Mouse (Mus musculus): ENCODE measurements at regions not wholly inside any gene's neighbourhood (a gene's known extent, or its start where the extent isn't known, plus 50 kb on each side); places are given as distances from the start of the nearest gene placed in this dataset.

DNA sequence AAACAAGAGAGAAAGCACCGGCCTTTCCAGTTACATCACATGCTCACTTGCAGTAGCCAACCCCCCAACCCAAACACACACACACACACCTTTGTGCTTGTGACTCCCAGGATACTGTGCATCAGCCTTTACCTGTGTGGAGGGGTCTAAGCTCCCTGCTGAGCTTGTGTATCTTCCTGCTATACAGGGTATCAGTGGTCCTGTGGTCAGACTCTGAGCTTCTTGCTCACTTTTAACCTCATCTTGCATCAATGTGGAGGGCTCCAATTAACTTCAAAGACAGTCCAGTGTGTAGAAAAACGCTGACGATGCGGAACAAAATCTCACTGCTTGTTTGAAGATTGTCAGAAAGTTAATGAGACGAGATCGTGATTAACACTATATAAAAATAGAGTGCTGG is 71.4 kb upstream of the Gypa start:
- DNase-seq (ENCODE audit: low spot score in 2 of 2) = no peak

DNA sequence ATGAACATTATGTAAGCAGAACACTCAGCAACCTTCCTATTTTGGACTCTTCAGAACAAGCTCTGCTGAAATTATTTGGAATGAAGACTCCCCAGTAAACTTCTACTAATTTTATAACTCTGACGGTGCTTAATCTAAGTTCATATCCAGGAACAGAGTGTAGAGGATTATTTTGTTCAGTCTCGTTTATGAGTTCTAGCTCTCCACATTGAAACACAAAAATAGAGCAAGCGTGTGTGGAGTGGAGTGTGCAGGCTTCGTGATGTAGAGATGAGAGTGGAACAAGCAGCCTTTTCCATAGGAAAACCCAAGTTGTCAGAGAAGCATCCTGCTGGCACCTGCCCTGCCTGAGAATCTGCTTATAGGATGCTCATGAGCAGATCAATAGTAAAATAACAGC is 77.5 kb upstream of the Gypa start:
- DNase-seq (ENCODE audit: low spot score in 2 of 2) = no peak

GRCm38 (mm10) chr8:80399594-80400207 is 93.9 kb upstream of the Gypa start:
- no peak for DNase-seq (ENCODE audit: low spot score in 2 of 2)

DNA sequence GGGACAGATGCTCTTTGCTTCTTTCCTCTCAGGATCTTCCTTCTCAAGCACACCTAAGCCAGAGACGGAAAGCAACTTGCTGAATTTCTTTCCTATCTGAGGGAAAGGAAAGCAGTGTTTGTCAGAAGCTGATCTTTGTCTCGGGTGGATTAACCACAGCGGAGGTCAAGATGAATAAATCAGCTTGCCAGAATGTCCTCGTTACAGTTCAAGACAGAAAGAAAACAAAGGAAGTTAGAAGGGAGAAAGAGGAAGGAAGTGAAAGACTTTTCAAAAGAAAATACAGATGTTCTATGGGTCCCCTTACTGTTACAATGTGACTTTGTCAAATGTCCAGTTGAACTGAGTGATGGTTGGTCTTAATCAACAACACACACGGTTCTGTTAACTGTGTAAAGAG is 98.6 kb upstream of the Gypa start:
- no peak for DNase-seq (ENCODE audit: low spot score in 2 of 2)

DNA sequence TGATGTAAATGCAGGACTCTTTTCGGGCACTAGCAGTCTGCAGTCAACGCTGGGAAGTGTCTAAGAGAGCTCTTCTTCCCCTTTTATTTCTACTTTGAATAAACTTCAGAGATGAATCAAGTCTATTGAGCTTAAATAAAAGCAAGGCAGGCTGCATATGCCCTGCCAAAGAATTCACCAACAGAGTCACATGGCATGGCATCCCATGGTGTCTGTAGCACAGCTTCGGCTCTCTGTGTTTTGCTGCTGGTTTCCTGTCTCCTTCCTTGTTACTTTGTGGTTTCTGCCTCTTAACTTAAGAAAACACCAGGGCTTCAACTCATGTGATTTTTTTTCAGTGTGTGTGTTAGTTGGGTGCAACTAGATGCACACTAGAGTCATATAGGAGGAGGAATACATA is 100.5 kb upstream of the Gypa start:
- DNase-seq (ENCODE audit: low spot score in 2 of 2) = no peak

DNA sequence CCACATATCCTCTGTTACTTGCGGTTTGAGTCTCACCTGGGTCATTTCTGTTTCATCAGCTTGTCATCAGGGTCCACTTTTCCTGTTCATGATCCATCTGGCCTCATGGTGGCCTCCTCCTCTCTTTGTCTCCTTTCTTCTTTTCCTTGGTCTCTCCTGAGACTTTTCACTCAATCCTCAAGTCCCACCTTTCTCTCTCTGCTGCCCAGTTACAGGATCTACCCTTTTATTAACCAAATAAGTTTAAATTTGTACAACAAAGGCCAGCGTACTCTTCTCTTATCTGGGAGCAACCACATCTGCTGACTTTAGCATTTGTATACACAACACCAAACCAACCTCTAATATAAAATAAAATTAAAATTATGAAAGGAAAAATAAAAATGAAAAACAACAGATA is 124.4 kb upstream of the Gypa start:
- DNase-seq (ENCODE audit: low spot score in 2 of 2) = no peak

- no peak for DNase-seq (ENCODE audit: low spot score in 2 of 2)
These were observed 129.5 kb upstream of the Gypa start for GRCm38 (mm10) chr8:80364059-80364458.

GRCm38 (mm10) chr8:80343299-80343698 is 150.3 kb upstream of the Gypa start:
- DNase-seq (ENCODE audit: low spot score in 2 of 2) = no peak

GRCm38 (mm10) chr8:80337872-80338271 is 155.7 kb upstream of the Gypa start:
- no peak for DNase-seq (ENCODE audit: low spot score in 2 of 2)

DNA sequence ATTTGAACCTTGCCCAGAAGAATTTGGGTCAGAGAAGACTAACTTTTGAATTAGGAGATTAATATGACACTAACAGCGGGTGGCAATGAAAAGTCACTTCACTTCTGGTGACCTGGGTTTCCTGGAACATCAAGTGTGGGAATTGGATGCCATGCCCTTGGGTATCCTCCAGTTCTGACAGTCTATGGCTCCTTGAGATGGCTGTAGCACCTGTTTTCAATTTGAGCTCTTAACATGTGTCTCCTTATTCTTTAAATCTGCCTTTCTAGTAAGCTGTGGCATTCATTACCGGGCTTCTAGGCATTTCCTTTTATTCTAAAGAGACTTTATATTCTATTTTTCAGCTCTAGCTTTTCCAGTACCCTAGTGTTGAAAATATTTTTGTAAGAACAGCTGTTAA is 164.9 kb upstream of the Gypa start:
- DNase-seq (ENCODE audit: low spot score in 2 of 2) = no peak

DNA sequence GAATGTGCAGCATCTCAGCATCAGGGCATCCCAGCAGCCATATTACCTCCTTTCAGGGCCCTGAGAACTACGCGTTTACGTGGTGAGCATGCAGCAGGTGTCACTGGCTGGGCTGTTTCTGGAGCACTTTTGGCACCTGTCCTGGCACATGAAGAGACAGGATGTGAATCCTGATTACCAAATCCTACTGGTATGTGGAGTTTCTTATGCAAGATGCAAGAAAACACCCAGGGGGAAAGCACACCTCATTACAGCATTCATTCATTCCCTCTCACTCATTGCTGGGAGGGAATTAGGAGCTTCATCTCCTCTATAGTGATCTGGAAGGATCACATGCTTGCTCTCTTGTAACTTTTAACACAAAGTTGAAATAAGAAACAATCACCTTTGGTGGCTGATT is 167.7 kb upstream of the Gypa start:
- no peak for DNase-seq (ENCODE audit: low spot score in 2 of 2)

DNA sequence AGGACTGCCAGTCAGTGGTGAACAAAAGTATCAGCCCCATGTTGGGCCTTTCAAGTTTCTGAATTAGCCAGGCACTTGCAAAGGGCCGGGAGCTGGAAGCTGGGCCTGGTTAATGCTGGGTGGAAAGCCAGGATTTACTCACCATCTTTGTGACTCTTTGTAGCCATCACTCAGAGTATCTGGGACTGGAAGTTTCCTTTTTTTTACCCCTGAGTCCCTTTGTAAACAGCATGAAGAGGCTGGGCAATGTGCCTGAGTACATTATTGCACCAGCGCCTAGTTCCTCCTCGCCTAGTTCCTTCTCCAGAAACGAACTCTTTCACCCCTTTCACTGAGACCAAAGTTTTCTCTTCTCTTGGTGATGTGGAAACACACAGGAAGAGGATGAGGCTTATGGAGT is 168.4 kb upstream of the Gypa start:
- no peak for DNase-seq (ENCODE audit: low spot score in 2 of 2)

- no peak for DNase-seq (ENCODE audit: low spot score in 2 of 2)
These were observed 175.2 kb upstream of the Gypa start for GRCm38 (mm10) chr8:80318231-80318870.

- DNase-seq (ENCODE audit: low spot score in 2 of 2) = no peak
These were observed 178.2 kb upstream of the Gypa start for GRCm38 (mm10) chr8:80315371-80315770.

DNA sequence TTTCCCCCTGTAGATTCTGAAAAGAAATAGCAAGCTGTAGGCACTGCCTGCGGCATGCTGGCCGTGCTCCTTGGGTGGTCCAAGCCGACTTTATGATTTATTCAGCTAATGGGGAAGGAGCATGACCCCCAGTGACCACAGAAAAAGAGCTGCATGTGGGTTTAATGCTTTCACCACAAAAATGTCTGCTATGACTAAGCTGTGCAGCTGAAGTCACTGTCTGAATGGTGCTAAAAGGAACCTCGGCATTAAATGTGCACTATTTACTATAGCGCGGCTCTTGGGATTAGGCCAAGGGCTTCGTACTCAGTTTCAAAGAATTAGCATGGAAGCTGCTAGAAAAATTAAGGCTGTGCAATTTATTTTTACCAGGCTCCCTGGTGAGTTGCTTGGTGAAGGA is 178.8 kb upstream of the Gypa start:
- DNase-seq (ENCODE audit: low spot score in 2 of 2) = no peak

DNA sequence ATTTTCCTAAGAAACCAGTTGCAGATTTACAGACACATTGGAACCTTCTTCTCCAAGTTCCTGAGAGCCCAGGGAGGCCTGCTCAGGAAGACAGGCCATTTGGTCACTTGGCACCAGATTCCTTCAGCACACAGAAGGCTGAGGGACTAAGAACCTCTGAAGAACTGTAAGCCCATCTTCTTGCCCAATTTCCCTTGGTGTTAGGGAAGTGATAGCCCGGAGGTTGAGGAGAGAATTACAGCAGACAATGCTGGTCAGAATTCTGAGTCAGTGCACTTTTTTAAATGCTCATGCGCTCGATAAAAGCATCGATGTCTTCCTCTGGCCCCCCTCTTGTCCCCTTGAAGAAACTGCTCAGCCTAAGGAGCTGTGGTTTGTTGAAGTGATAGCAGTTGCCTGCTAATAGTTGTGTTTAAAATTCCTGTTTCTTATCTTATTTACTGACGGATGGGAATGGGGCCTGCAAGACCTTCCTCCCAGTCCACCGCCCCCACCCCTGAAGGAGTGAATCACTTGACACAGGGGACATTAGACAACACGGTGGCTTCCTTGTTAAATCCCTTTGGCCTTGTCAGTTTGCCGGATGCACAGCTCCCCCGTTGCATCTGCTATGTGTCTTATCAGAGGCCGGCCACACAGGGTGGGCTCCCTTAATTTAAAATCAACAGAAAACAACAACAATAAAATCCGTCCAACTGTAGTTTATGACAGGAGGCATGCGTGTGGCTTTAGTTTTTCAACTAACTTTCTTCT is 179.5 kb upstream of the Gypa start:
- DNase-seq (ENCODE audit: low spot score in 2 of 2) = no peak

DNA sequence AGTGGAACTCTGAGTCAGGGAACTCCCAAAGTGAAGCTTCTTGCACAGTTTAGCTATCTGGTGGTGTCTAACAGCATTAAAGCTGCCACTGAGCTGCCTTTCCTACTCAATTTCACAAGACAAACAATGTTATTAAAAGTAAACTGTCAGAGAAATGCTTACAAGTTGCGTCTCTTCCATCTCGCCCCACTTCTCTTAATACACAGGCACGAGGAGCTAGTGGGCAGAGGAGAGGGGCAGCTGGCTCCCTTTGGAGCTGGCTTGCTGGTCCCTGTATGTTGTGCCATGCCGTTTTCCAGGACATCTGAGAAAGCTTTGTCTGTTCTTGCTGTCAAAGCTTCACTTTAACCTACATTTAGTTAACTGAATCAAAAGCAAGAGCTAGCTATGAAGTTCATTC is 185.8 kb upstream of the Gypa start:
- no peak for DNase-seq (ENCODE audit: low spot score in 2 of 2)

DNA sequence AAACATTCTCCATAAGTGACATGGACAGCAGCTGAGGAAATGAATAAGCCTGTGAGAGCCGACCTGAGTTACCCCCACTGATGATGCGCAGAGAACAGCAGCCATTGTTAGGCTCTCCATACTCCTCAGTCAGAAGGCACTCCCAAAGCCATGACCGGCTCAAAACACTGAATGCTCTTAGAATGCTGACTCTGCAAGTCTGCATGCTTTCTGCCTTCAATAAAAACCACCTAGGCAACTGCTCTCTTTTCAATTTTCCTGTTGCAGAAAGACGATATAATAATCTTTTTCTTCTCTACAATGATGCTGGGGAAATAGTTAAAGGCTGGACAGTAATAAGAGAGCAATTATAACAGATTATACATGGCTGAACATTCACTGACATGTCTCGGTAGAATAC is 195.0 kb upstream of the Gypa start:
- no peak for DNase-seq (ENCODE audit: low spot score in 2 of 2)

- DNase-seq (ENCODE audit: low spot score in 2 of 2) = no peak
These were observed 203.3 kb upstream of the Gypa start for GRCm38 (mm10) chr8:80290311-80290710.

GRCm38 (mm10) chr8:80289282-80289681 is 204.3 kb upstream of the Gypa start:
- no peak for DNase-seq (ENCODE audit: low spot score in 2 of 2)

GRCm38 (mm10) chr8:80268910-80269460 is 211.2 kb upstream of the Hhip start:
- DNase-seq (ENCODE audit: low spot score in 2 of 2) = no peak

- DNase-seq (ENCODE audit: low spot score in 2 of 2) = no peak
These were observed 207.1 kb upstream of the Hhip start for GRCm38 (mm10) chr8:80264915-80265314.

DNA sequence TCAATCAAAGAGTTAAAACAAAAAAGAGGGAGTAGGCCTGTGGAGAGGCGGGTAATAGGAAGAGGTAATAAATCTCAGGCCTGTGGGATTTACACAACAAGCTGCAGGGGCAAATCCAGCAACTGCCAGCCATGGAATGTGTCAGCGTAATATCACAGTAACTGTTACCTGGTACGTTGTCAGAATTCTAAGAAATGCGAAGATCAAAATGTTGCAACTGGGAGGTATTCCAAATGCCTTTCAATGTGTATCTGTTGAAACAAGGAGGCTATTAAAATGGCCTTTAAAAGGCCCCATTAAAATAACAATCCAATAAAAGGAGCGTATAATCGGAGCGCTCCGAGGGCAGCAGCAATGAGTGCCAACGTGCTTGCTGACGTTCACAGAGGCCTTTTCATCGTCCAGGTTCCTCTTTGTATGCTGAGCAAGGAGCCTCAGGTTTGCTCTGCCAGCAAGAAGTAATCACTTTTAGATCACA is 205.7 kb upstream of the Hhip start:
- no peak for DNase-seq (ENCODE audit: low spot score in 2 of 2)
